Mouse (Mus musculus): ENCODE results near the gene Rab33b.
"Not testable (repeated sequence)": the region's sequence is repeated elsewhere in the genome, so short reads cannot be mapped to it uniquely, and the experiment has no call there.

Gene Rab33b

DNA sequence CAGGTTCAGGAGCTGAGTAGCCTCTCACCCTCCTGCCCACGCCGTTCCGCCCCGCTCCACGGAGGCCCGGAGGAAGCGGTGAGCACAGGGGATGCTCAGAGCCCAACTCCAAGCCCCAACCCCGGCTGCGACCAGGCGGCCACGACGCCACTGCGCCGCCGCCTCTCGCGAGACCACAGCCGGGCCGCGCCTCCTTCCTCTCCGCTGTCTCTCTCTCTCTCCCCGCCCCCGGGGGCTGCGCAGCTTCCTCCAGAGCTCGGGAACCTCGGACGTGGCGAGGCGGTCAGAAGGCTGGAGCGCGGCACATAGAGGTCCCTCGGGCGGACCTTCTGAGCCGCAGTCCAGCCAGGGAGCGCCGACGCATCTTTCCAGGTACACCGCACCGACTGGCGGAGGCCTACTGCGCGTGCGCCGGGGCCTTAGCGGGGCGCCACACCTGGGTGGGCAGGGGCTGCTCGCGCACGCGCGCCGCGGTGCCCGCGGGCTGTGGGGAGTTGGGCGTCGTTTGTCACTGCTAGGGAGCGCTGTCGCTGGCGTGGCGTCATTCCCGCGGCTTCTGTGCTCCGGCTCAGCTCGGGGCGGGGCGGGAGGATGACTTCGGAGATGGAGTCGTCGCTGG lies at the start of gene Rab33b:
Gene Rab33b (plus strand): TSS at position 180 of the 619 bp plus-strand sequence.
- peak; percentile 98 for DNase-seq (ENCODE audit: low read depth, low spot score)

DNA sequence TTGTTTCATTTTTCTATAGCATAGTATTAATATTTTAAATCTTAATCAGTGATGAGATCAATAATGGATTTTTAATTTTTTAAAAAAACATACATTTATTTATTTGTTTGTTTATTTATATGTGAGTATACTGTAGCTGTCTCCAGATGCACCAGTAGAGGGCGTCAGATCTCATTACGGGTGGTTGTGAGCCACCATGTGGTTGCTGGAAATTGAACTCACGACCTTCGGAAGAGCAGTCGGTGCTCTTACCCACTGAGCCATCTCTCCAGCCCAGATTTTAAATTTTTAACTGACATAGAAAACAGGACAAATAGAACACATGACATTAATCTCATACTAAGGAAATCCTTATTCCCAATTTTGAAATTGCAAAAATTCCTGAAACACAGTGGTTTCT lies 49.4 kb upstream of the Rab33b start:
- not testable (repeated sequence) for DNase-seq (ENCODE audit: low read depth, low spot score)

DNA sequence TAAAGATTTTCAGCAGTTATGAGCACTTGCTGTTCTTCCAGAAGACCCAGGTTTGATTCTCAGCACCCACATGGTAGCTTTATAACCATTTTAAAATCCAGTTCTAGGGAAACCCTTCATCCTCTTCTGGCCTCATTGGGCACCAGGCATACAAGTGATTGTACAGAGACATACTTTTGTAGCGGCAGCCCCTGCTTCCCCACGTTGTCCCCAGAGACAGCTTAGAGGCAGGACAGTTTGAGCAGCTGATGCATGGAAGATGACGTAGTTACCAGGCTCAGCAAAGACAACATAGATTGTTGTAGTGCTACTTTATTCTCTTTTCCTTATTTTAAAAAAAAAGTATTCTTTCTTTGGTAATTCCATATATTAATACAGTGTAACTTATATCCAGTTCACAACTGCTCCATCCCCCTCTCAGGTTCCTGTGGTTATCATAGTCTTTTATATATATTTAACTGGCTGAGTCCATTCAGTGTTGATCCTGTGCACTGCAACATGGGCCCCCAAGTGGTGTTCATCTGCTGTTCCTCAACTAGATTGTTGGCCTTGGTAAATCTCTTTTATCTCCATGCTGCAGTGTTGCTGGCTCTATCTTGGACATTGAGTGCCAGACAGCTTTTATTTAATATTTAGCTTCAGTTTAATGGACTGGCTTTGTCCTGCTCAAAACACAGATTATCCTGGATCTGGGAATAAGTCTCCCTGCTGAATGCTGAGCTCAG lies 48.7 kb upstream of the Rab33b start:
- DNase-seq (ENCODE audit: low read depth, low spot score): no peak

DNA sequence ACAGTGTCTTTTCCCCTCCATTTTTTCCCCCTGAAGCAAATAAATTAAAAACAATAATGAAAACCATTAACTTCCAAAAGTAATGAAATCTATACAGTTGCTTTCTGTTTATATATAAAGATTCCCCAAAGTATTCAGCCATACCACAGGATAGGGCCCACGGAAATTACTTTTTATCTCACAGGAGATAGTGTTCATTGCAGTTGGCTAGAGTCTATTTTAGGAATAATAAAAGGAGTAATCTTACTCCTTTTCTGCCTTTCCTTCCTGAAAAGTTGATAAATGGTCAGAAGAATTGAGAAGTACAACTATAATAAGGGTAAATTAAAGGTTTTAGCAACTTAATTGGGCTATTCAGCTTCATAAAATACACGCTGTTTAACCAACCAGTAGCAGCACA lies 15.2 kb upstream of the Rab33b start:
- no peak for DNase-seq (ENCODE audit: low read depth, low spot score)

DNA sequence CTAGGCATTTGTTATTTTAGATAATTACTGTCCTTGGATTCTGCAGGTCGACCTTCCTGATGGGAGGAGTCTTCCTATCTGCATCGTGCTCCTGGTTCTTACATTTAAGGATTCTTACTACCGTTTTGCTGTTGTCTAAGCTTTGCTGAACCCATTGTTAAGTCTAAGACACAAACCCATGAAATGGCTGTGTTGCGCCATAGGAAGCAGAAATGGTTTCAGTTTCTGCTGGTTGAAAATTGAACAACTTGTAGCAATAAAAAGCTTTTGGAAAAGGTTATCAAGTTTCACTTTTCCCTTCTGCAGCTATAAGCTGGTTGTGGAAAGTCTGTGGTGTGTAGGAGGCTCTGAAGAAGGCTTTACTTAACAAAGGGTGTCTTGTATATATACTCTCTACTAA lies 8.0 kb upstream of the Rab33b start:
- DNase-seq (ENCODE audit: low read depth, low spot score): no peak

DNA sequence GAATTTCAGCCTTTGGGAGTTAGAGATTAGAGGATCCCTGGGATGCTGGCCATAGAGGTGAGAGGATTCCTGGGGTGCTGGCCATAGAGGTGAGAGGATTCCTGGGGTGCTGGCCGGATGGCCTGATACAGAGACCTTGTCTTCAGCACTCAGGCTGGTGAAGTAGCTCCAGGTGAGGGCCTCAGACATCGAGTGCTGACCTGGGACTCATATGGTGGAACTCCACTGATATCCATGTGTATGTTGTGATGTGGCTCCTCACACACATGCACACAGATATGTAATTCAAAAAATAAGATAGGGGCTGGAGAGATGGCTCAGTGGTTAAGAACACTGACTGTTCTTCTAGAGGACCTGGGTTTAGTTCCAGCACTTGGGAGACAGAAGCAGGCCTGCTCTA lies 3.8 kb upstream of the Rab33b start:
- DNase-seq (ENCODE audit: low read depth, low spot score): no peak

DNA sequence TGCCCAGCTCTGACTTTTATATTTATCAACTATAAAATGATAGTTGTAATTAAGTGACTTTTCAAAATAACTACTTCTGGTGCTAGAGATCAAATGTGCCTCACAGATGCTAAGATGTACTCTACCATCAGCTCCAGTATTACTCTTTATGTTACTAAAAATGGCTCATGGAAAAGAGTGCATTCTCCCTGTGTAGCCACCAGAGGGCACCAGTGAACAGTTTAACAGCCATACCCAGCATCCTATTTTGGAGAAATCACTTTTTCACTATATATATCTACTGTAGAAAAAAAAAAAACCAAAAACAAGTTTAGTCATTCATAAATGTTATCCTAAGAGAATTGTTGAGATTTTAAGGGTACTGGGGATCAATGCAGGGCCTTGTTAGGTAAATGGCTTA lies 2.7 kb upstream of the Rab33b start:
- peak; percentile 90 for DNase-seq (ENCODE audit: low read depth, low spot score)

DNA sequence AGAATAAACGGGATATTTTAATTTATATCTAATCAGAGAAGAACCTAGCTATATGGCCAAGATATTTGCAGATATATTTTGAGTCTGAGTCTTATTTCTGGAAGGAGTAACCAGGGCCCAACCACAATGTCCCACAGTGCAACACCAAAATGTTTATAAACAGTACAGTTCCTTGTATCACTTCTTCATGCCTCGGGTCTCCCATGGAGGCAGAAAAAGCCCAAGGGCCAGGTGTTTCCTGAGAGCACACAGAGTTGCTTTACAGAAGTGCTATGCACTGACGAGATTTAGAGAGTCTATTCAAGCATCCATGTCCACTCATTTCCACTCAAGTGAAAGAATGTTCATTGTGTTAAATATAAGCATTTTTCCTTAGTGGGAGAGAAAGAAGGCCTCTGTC lies 1.8 kb upstream of the Rab33b start:
- DNase-seq (ENCODE audit: low read depth, low spot score): no peak

DNA sequence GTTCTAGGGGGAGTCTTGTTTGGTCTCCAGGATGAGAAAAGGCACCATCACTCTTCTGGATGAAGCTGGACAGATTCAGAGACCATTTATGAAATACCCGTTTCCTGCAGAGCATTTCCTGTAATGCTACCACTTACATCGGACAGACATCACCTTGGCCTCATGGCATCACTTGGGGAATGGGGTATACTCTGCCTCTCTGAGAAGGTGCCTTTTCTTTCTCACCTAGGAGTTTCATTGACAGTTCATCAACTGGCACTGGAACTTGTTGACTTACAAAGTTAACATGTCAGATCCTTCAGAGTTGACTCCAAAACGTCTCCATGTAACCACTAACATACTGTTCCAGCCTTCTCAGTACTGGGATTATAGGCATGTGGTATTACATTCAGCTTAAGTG lies 939 bp upstream of the Rab33b start:
- peak; percentile 27 for DNase-seq (ENCODE audit: low read depth, low spot score)

DNA sequence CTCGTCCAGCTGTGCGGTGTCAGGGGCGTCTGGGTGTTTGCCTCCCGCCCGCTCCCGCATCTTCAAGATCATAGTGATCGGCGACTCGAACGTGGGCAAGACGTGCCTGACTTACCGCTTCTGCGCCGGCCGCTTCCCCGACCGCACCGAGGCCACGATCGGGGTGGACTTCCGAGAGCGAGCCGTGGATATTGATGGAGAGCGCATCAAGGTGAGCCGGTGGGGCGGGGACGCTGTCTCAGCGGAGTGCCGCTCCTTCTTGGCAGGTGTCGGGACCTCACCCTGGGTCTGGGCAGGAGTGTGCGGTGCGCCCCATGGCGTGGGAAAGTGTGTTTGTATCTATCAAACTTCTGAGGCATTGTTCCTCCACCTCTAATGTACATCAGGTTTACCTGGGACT lies 650 bp downstream of the Rab33b start:
- DNase-seq (ENCODE audit: low read depth, low spot score): no peak

DNA sequence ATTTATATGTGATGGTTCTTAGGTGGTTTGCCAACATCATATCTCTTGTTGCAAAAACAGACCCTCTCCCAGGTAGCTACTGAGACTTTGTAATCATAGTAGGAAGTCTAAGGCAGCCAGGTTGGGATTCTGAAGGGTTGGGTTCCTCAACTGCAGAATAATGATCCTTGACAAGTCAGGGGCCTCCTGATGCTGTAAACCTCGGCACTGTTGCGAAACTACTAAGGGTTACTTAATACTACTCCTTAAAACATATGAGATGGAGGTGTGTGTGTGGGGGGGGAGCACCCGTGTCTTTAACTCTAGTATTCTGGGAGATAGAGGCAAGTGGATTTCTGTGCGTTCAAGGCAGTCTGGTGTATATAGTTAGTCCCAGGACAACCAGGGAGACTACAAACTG lies 1.6 kb downstream of the Rab33b start:
- DNase-seq (ENCODE audit: low read depth, low spot score): peak; percentile 33

DNA sequence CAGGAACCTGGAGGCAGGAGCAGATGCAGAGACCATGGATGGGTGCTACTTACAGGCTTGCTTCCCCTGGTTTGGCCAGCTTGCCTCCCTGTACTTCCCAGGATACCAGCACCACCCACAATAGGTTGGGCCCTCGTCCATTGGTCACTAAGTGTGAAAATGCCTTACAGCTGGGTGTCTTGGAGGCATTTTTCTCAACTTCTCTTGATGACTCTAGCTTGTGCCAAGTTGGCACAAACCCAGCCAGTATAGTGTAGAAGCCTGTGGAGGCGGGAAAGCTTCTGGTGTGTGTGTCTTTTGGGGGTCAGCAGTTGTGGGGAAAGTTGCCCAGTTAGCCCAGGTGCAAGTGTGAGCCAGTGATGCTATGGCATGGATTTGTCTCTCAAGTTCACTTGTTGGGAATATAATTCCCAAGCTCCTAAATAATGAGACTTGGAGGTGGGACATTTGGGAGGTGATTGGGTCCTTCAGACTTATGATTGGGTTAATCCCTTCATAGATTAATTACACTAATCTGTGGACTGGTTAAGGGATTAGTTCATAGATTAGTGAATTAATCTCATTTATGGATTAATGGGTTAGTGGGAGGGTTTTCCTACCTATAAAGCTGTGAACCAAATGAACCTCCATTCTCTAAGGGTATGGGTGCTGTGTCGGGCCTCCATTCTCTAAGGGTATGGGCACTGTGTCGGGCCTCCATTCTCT lies 2.9 kb downstream of the Rab33b start:
- no peak for DNase-seq (ENCODE audit: low read depth, low spot score)

DNA sequence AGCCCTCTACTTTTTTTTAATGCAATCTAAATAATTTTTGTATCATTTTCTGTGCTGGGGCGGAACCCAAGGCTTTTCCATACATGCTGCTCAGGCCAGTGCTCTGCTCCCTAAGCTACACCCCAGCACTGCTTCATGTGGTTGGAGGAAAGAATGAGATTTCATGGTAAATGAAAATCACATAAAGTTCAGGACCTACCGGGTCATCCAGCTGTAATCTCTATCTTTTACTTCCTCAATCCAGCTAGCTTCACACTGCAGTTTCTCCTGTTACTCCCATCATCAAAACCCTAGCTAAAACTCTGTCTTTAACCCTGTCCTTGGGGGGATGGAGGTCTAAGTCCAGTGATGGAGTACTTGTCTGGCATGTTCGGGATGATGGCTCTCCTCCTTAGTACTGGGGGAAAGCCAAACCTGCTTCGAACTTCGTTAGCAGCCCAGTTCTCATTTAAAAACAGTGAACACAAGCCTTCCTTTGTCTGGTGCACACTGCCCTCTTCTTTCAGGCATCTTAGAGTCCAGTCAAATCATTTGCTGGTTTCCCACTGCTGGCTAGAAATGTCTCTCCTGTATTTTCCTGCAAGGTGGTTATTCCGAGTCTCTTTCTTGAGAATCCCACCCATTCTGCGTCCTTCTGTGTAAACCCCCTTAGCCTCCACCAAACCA lies 6.5 kb downstream of the Rab33b start:
- DNase-seq (ENCODE audit: low read depth, low spot score): no peak

DNA sequence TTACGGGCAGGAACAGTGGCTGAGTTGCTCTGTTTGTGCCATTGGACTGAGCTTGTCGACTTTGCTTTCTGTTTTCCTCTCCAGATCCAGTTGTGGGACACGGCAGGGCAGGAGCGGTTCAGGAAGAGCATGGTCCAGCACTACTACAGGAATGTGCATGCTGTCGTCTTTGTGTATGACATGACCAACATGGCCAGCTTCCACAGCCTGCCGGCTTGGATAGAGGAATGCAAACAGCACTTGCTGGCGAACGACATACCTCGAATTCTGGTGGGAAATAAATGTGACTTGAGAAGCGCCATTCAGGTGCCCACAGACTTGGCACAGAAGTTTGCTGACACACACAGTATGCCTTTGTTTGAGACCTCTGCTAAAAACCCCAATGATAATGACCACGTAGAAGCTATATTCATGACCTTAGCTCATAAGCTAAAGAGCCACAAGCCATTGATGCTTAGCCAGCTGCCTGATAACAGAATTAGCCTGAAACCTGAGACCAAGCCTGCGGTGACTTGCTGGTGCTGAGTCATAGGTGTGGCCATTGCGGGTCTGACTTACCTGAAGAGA lies 9.6 kb downstream of the Rab33b start:
- DNase-seq (ENCODE audit: low read depth, low spot score): no peak

DNA sequence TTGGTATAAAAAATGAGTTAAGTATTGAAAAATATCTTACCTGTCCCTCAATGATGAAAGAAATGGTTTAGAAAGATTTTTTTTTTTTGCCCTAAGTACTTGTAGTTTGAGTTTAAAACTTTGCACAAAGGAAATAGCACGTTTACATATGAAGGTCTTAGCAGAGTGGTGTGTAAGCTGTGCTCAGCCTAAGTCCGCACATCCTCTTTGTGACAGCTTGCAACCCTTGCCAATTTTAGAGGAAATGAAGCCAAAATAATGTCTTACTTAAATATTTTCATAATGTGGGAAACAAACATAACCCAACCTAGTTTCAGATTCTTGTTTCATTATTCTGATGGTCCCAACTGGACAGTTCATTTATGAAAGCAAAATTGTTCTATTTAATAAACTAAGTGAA lies 10.7 kb downstream of the Rab33b start:
- no peak for DNase-seq (ENCODE audit: low read depth, low spot score)

DNA sequence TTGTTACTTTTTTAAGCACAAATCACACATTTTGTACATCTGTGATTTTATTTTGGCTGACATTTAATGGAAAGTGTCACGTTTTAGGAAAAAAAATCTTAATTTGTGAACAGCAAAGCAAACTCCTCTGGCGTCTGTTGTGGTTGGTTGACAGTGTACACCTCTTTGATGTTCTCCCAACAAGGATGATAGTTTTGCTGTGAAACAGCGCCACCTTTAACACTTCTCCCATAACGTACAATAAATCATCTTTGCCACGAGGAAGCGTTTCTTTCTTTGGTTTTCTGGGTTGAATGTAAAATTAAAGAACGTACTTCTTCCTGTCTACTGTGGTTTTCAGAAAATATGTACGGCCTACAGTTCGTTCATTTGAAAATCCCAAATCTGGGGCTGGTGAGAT lies 11.9 kb downstream of the Rab33b start:
- DNase-seq (ENCODE audit: low read depth, low spot score): no peak

DNA sequence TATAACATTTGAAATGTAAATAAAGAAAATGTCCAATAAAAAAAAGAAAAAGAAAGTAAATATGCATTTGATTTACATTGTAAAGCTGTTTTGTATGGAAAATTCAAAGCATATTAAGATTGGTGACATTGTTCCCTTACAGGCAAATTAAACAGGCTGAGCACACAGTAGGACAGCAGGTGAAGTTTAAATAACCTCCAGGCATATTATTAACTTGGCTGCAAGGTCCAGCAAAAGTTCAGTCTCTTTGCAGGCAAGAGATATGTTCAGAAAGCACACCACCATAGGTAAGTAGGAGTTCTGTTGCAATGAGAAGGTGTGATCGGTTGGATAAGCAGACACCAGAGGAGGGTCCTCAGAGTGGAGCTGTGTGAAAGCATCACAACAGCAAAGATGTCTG lies 14.3 kb downstream of the Rab33b start:
- DNase-seq (ENCODE audit: low read depth, low spot score): no peak

DNA sequence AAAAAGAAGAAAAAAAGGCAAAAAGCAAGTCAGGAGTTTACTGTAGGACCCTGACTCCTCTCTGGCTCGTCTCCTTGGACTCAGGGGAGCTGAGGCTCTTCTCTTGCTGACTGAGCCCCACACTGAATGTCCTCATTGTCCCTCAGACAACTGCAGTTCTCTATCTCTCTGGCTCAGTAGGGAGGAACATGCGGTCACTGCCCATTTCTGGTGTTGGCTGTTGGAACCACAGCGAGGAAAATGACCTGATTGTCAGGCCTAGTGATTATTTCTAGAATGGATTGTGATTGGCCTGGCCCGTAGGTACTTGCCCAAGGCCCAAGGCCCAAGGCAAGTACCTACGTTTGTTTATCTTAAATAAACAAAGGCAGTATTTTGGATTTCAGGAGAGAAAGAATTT lies 14.9 kb downstream of the Rab33b start:
- no peak for DNase-seq (ENCODE audit: low read depth, low spot score)

DNA sequence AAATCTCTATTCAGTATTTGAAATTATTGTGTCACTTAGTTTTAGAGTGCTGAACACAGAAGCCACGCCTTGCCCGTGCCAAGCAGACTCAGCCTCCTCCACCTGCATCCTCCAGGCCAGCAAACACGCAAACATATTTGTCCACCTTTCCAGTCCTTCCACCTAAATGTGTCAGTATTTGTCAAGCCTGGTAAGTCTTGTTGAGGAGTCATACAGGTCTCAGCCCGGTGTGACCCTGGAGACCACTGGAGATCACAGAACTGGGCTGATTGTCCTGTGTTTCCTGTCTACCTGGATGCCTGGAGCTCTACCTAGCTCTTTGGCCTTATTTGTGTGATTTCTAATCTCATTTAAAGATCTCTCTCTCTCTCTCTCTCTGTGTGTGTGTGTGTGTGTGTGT lies 16.2 kb downstream of the Rab33b start:
- DNase-seq (ENCODE audit: low read depth, low spot score): no peak

DNA sequence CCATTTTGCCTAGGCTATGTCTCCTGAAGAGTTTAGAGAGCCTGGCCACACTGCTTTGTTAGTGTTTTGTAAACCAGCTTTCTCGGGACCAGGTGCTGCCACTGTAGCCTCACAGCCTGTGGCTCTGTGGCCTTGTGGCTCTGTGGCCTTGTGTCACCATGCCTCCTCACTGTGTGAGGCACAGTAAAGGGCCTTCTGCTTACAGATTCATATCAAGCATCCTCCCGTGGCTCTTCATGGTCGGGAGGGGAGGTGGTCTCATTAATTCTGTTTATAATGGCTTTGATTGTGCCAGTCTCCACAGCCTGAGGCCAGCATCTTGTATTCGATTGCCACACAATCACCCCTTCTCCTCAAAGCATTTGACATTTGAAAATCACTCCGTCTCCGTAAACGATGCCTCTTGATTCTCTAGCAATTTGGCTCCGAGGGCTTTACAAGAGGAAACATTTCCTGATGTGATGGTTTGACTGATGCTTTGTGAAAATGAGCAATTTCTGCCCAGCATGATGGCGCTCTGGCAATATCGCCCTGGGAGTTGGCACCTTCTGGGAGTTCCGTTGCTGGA lies 20.7 kb downstream of the Rab33b start:
- DNase-seq (ENCODE audit: low read depth, low spot score): no peak

DNA sequence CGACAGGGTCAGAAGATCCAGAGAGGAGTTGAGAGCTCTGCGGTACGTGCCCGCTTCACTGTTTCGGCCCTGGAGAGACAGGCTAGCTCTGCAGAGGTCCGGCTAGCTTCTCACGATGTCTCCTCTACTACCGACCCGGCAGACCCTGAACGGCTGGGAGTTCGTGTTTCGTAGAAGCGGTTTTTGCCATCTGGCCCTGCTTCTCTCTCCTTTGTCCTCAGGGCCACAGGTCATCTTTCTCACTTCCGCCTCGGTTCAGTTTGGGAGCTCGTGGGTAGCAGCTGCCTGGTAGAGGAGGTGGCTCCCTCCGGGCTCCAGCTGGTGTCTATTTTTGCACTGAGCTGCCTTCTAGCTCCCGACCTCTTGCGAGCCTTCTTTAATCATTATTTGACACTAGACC lies 21.7 kb downstream of the Rab33b start:
- DNase-seq (ENCODE audit: low read depth, low spot score): no peak

DNA sequence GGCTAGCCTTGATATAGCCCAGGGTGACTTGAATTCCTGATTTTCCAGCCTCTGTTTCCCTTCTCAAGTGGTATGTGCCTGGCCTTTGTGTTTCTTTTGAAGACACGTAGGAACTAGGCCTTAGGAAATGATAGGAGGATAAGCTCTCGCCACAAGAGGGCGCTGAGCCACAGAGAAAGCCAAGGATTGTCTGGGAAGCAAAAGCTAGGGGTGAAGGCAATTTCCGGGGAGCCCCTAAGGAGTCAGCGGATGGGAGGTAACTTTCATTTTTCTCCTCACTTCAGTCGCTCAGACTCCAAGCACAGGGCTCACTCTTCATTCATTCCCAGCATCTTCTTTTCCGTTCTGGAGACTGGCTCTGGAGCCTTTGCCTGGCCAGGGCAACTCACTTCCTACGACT lies 27.2 kb downstream of the Rab33b start:
- DNase-seq (ENCODE audit: low read depth, low spot score): peak; percentile 94
